Mouse (Mus musculus): ENCODE results near the gene Exog. TPM values are rescaled to one million over a fixed set of nuclear protein-coding genes. Genes with fewer than 3 reads are reported as not detected.

Gene Exog
- polyA plus RNA-seq, 2 experiments, result 14.4 to 28.5 TPM

DNA sequence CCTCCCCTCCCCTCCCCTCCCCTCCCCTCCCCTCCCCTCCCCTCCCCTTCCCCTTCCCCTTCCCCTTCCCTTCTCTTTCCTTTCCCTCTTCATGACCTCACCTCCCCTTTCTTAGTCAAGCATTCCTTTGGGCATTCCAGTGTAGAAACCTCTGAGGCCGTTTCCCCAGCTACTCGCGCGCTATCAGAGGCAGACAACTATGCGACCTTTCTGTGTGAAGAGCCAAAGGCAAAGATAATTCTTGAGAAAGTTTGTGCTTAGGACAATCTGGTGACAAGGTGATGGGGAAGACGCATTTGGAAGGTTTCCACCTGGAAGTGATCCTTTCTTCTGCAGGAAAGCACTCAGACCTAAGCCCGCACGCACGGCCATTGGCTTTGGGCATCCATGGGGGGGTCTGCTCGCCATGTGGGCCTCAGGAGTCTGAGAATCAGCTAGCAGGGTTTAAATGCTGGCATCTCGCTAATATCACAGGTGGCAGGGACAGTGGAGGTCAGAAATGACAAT, 27.7 kb downstream of the Exog start:
- H3K4me2 ChIP-seq (replicated peaks; ENCODE audit: low read depth, low read length, severe bottlenecking), result no peak overlapping the region
- 78% methylated on average over 11 of the region's 11 CpGs for WGBS
- peaks cover 11% of the 10 kb centered on the region; the same call in 1 of the 2 replicates for H3K36me3 ChIP-seq (ENCODE audit: control insufficient read depth, insufficient read depth, low read length)
- ATAC-seq (ENCODE audit: low FRiP score, low read depth), result no peak
- H3K9ac ChIP-seq (ENCODE audit: low read depth, low read length, severe bottlenecking), result no peak overlapping the region
- no peak overlapping the region for H3K27ac ChIP-seq (replicated peaks; ENCODE audit: low read depth, low read length)
- H3K4me1 ChIP-seq (ENCODE audit: control insufficient read depth, insufficient read depth, low read length), result 0 out of 2 replicates have a peak, but pooled peaks cover 1% of the 10 kb centered on the region
- no peaks in the 10 kb centered on the region for H3K27me3 ChIP-seq (ENCODE audit: control insufficient read depth, insufficient read depth, low read length)
- TF ChIP-seq POLR2A (IDR thresholded peaks at IDR 0.05; ENCODE audit: borderline replicate concordance, extremely low read depth, insufficient read depth, insufficient read length), result no peak
- no peak for DNase-seq (ENCODE audit: low spot score)
- H3K9me3 ChIP-seq (ENCODE audit: control insufficient read depth, low read length), result no peaks in the 10 kb centered on the region
- no peak overlapping the region for H3K4me3 ChIP-seq (replicated peaks; ENCODE audit: low read length)

DNA sequence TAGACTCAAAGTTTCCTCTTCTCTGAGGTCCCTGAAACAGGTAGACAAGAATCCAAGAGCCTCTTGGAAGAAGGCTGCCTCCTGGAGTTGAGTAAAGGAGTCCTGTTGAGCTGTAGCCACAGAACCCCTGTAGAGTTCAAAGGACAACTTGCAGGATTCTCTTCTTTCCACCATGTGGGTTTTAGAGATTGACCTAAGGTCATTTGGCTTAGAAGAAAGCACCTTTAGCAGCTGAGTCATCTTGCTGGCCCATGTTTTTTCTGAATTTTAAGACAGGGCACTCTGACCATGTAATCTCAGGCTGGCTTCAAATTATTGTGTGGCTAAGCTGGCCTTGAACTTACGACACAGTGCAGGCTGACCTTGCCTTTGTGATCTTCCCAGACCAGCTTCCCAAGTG, 28.3 kb downstream of the Exog start:
- H3K27ac ChIP-seq (replicated peaks; ENCODE audit: low read depth, low read length), result no peak overlapping the region
- H3K27me3 ChIP-seq (ENCODE audit: control insufficient read depth, insufficient read depth, low read length), result no peaks in the 10 kb centered on the region
- TF ChIP-seq POLR2A (IDR thresholded peaks at IDR 0.05; ENCODE audit: borderline replicate concordance, extremely low read depth, insufficient read depth, insufficient read length), result no peak
- H3K4me1 ChIP-seq (ENCODE audit: control insufficient read depth, insufficient read depth, low read length), result 0 out of 2 replicates have a peak, but pooled peaks cover 4% of the 10 kb centered on the region
- peaks cover 6% of the 10 kb centered on the region; the same call in 1 of the 2 replicates for H3K36me3 ChIP-seq (ENCODE audit: control insufficient read depth, insufficient read depth, low read length)
- H3K9ac ChIP-seq (ENCODE audit: low read depth, low read length, severe bottlenecking), result no peak overlapping the region
- no peak for DNase-seq (ENCODE audit: low spot score)
- H3K9me3 ChIP-seq (ENCODE audit: control insufficient read depth, low read length), result no peaks in the 10 kb centered on the region
- no peak for ATAC-seq (ENCODE audit: low FRiP score, low read depth)
- H3K4me2 ChIP-seq (replicated peaks; ENCODE audit: low read depth, low read length, severe bottlenecking), result no peak overlapping the region
- no peak overlapping the region for H3K4me3 ChIP-seq (replicated peaks; ENCODE audit: low read length)
- 80% methylated on average over 1 of the region's 1 CpGs for WGBS

DNA sequence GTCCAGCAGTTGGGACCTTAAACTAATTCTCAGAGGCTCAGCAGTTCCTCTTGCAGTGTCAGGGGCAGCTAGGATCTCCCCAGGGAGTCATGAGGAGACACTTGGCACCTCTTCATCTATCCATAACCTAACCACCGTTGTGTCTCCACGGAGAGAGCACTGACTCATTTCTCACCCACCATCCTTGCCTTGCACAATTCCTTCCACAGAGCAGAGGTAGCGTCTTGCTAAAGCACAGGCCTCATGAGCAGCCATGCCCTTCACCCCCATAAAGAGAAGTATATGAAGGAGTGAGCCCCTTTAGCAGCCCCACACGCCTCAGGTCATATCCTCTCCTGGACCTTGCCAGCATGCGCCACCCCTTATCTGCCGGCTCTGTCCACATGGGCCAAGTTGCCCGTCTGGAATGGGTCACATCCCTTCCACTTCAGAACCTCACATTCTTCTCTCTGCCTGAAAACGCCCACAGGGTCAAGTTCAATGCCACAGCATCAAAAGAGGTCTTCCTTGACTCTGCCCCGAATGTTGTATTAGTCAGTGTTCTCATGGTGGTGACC, 28.9 kb downstream of the Exog start:
- Histone ChIP-seq H3K27ac (replicated peaks; ENCODE audit: low read depth, low read length) (no peak overlapping the region), H3K9ac (ENCODE audit: low read depth, low read length, severe bottlenecking) (no peak overlapping the region), H3K36me3 (ENCODE audit: control insufficient read depth, insufficient read depth, low read length) (0 out of 2 replicates have a peak, but pooled peaks cover 3% of the 10 kb centered on the region), H3K27me3 (ENCODE audit: control insufficient read depth, insufficient read depth, low read length) (no peaks in the 10 kb centered on the region), H3K4me2 (replicated peaks; ENCODE audit: low read depth, low read length, severe bottlenecking) (no peak overlapping the region), H3K4me3 (replicated peaks; ENCODE audit: low read length) (no peak overlapping the region), H3K4me1 (ENCODE audit: control insufficient read depth, insufficient read depth, low read length) (0 out of 2 replicates have a peak, but pooled peaks cover 4% of the 10 kb centered on the region), H3K9me3 (ENCODE audit: control insufficient read depth, low read length) (no peaks in the 10 kb centered on the region)
- DNase-seq (ENCODE audit: low spot score) (no peak), ATAC-seq (ENCODE audit: low FRiP score, low read depth) (no peak)
- WGBS, result 77% methylated on average over 9 of the region's 9 CpGs
- TF ChIP-seq POLR2A (IDR thresholded peaks at IDR 0.05; ENCODE audit: borderline replicate concordance, extremely low read depth, insufficient read depth, insufficient read length), result no peak

DNA sequence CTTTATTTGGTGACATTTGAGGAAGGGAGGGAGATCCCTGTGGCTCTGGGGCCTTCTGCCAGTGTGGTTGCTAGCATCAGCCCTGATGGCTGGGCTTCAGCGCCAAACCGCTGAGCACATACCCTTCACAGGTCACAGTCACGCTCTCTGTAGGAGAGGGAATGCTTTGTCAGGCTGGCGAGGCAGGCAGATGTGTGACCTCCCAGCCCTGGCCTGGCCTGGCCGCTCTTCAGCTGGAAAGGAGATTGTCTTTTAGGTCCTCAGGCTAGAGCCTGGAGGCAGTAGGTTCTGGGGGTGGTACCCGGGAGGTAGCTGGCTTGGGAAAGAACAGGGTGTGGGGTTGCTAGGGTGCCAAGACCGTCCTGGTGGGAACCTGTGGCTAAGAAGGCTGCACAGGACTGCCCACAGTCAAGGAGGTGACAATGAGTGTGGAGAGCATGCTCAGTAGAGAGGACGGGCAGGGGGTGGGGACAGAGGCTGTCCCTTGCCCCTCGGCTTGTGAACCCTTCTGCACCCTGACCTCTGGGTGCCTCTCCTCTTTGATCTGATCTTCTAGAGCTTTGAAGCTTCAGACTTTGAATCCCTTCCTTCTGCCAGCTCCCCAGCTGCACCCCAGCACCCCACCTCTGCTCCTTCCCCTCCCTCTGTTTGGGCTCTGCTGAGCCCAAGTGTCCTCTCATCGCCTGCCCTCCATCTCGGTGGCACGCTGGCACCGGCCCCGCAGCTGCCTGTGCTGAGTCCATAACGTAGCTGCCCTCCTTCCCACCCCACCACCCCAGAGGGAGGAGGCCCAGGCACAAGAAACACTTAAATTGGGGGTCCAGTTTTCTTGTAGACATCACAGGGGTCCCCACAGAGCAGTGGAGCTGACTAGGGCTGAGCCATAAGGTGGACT, 30.2 kb downstream of the Exog start:
- no peak overlapping the region for H3K27ac ChIP-seq (replicated peaks; ENCODE audit: low read depth, low read length)
- 58% methylated on average over 15 of the region's 15 CpGs for WGBS
- 0 out of 2 replicates have a peak, but pooled peaks cover 3% of the 10 kb centered on the region for H3K36me3 ChIP-seq (ENCODE audit: control insufficient read depth, insufficient read depth, low read length)
- no peak for ATAC-seq (ENCODE audit: low FRiP score, low read depth)
- no peak overlapping the region for H3K4me2 ChIP-seq (replicated peaks; ENCODE audit: low read depth, low read length, severe bottlenecking)
- no peak for TF ChIP-seq POLR2A (IDR thresholded peaks at IDR 0.05; ENCODE audit: borderline replicate concordance, extremely low read depth, insufficient read depth, insufficient read length)
- DNase-seq (ENCODE audit: low spot score), result no peak
- H3K4me1 ChIP-seq (ENCODE audit: control insufficient read depth, insufficient read depth, low read length), result 0 out of 2 replicates have a peak, but pooled peaks cover 4% of the 10 kb centered on the region
- no peaks in the 10 kb centered on the region for H3K27me3 ChIP-seq (ENCODE audit: control insufficient read depth, insufficient read depth, low read length)
- H3K9ac ChIP-seq (ENCODE audit: low read depth, low read length, severe bottlenecking), result no peak overlapping the region
- no peaks in the 10 kb centered on the region for H3K9me3 ChIP-seq (ENCODE audit: control insufficient read depth, low read length)
- no peak overlapping the region for H3K4me3 ChIP-seq (replicated peaks; ENCODE audit: low read length)

DNA sequence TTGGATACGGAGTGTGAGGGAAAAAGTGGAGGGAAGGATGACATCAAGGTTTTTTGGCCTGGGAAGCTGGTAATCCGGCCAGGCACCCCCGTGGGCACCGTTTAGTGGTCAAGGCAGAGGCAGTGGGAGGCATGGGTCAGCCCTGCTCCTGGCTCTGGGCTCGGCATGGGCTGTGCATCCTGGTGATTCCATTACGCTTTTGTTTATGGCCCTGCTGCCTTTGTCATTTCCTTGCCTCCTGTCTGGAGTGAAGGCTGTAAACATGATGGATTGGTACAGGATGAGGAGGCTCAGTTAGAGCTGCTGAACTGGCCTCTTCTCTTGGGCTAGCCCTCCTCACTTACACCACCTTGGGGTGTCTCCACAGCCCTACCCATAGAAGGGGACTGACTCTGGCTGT, 33.0 kb downstream of the Exog start:
- Histone ChIP-seq H3K27ac (replicated peaks; ENCODE audit: low read depth, low read length) (no peak overlapping the region), H3K9me3 (ENCODE audit: control insufficient read depth, low read length) (no peaks in the 10 kb centered on the region), H3K4me3 (replicated peaks; ENCODE audit: low read length) (no peak overlapping the region), H3K36me3 (ENCODE audit: control insufficient read depth, insufficient read depth, low read length) (no peaks in the 10 kb centered on the region), H3K27me3 (ENCODE audit: control insufficient read depth, insufficient read depth, low read length) (no peaks in the 10 kb centered on the region), H3K9ac (ENCODE audit: low read depth, low read length, severe bottlenecking) (no peak overlapping the region), H3K4me2 (replicated peaks; ENCODE audit: low read depth, low read length, severe bottlenecking) (peak overlapping the region; percentile 17; the same call in 1 of the 2 replicates), H3K4me1 (ENCODE audit: control insufficient read depth, insufficient read depth, low read length) (0 out of 2 replicates have a peak, but pooled peaks cover 4% of the 10 kb centered on the region)
- DNase-seq (ENCODE audit: low spot score) (no peak), ATAC-seq (ENCODE audit: low FRiP score, low read depth) (no peak)
- TF ChIP-seq POLR2A (IDR thresholded peaks at IDR 0.05; ENCODE audit: borderline replicate concordance, extremely low read depth, insufficient read depth, insufficient read length), result no peak
- 27% methylated on average over 6 of the region's 6 CpGs for WGBS
